Mouse (Mus musculus) heart, embryonic 14.5 days (tissue): ENCODE data around the gene Actr3b. TPM values are rescaled to one million over a fixed set of nuclear protein-coding genes. Genes with fewer than 3 reads are reported as not detected.

ENCODE experiments used
- ATAC-seq: fragments of 200-750 bp; cut with Nextera tagmentation; 2 replicates; pipeline ENCODE4 v1.8.0; 2017; ENCODE audit warnings: low read depth, moderate TSS enrichment; ENCODE audit not compliant: insufficient number of reproducible peaks, insufficient read depth, low FRiP score
- H3K27ac ChIP-seq, 2 experiments: fragments of 200-500 bp in 1 of 2; fragments of 300-500 bp in 1 of 2; sonication (generic) in 1 of 2; replicated peaks in 1 of 2; 2 replicates each; pipeline ENCODE4 v1.5.1; 2012 to 2014; ENCODE audit warnings: low read depth in 2 of 2, low read length in 2 of 2, control low read depth in 1 of 2, mild to moderate bottlenecking in 1 of 2, mixed read lengths in 1 of 2; ENCODE audit not compliant: control insufficient read depth in 1 of 2, insufficient read depth in 1 of 2
- H3K27me3 ChIP-seq: fragments of 300-500 bp; sonication (generic); 2 replicates; pipeline ENCODE4 v1.6.1; 2014; ENCODE audit warnings: mild to moderate bottlenecking, low read length, control low read depth; ENCODE audit not compliant: control insufficient read depth, insufficient read depth
- H3K36me3 ChIP-seq: fragments of 300-500 bp; sonication (generic); 2 replicates; pipeline ENCODE4 v1.6.1; 2014; ENCODE audit warnings: mild to moderate bottlenecking, control low read depth, low read length, mixed read lengths; ENCODE audit not compliant: control insufficient read depth, insufficient read depth
- H3K4me1 ChIP-seq, 2 experiments: fragments of 200-500 bp in 1 of 2; fragments of 300-500 bp in 1 of 2; sonication (generic) in 1 of 2; 2 replicates each; pipeline ENCODE4 v1.6.1; 2012 to 2014; ENCODE audit warnings: low read length in 2 of 2, control low read depth in 1 of 2, mixed read lengths in 1 of 2; ENCODE audit not compliant: control insufficient read depth in 2 of 2, insufficient read depth in 2 of 2
- H3K4me2 ChIP-seq: fragments of 300-500 bp; sonication (generic); 2 replicates; pipeline ENCODE4 v1.6.1; 2014; ENCODE audit warnings: mild to moderate bottlenecking, low read length
- H3K4me3 ChIP-seq, 2 experiments: fragments of 200-500 bp in 1 of 2; fragments of 300-500 bp in 1 of 2; sonication (generic) in 1 of 2; 2 replicates each; pipeline ENCODE4 v1.5.1; 2012 to 2014; ENCODE audit warnings: low read length in 2 of 2, mild to moderate bottlenecking in 2 of 2, control low read depth in 1 of 2, low read depth in 1 of 2, moderate library complexity in 1 of 2; ENCODE audit not compliant: control insufficient read depth in 1 of 2, insufficient read depth in 1 of 2
- H3K9ac ChIP-seq: fragments of 300-500 bp; sonication (generic); 2 replicates; pipeline ENCODE4 v1.6.1; 2014; ENCODE audit warnings: mild to moderate bottlenecking, low read length
- H3K9me3 ChIP-seq: fragments of 300-500 bp; sonication (generic); 2 replicates; pipeline ENCODE4 v1.6.1; 2016; ENCODE audit warnings: low read length, control low read depth; ENCODE audit not compliant: control insufficient read depth
- WGBS: fragments of 180-500 bp; shearing (Covaris S2); extraction: QIAGEN DNeasy Blood & Tissue Kit; methylation state at CpG from one replicate; pipeline ENCODE4 v1.1.7; 2014; 5-methylcytosine and 5-hydroxymethylcytosine counted together
- polyA plus RNA-seq: library from polyadenylated mRNA; unstranded; fragments of >200 nt; fragmentation: Nextera tagmentation; extraction: Ambion mirVana; gene quantifications from 2 replicates; pipeline ENCODE4 v1.2.1, GENCODE M21; 2014

Gene Actr3b
- polyA plus RNA-seq, 1 experiment from 2014 or later, result 40.5 TPM

DNA sequence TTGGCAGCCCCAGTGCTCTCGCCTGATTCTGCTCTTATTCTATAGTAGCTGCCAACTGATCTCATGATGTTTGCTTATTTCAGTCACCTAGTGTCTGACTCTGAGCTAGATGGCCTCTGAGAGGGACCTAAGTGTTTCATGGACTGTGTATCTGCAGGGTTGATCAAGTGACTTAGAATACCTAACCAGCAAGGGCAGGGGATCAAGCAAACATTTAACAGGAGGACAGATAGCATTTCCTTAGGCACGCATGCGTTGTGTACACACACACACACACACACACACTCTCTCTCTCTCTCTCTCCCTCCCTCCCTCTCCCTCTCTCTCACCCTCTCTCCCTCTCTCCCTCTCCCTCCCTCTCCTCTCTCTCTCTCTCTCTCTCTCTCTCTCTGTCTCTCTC, 71.0 kb downstream of the Actr3b start:
- Histone ChIP-seq H3K36me3 (0 out of 2 replicates have a peak, but pooled peaks cover 18% of the 10 kb centered on the region), H3K4me2 (no peak overlapping the region), H3K9ac (no peak overlapping the region), H3K4me3 (no peak overlapping the region), H3K9me3 (no peaks in the 10 kb centered on the region), H3K27me3 (no peaks in the 10 kb centered on the region), H3K27ac (no peak overlapping the region), H3K4me1 (no peaks in the 10 kb centered on the region)
- 74% methylated on average over 3 of the region's 3 CpGs for WGBS
- ATAC-seq, result no peak

DNA sequence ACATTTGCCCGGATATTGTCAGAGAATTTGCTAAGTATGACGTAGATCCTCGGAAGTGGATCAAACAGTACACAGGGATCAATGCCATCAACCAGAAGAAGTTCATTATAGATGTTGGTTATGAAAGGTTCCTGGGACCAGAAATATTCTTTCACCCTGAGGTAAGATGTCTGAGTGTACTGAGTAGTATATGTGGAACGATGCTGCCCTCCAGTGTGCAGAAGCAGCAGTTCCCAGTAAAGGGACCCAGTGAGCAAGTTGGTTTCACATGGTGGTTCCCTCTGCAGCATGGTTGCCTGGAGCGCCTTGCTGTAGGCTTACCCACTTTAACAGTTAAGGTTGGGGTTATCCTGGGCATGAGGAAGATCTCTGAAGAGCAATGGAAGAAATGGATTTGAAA, 71.8 kb downstream of the Actr3b start:
- 68% methylated on average over 5 of the region's 5 CpGs for WGBS
- H3K27me3 ChIP-seq, result no peaks in the 10 kb centered on the region
- no peak overlapping the region for H3K27ac ChIP-seq
- 0 out of 2 replicates have a peak, but pooled peaks cover 18% of the 10 kb centered on the region for H3K36me3 ChIP-seq
- H3K4me2 ChIP-seq, result no peak overlapping the region
- H3K4me1 ChIP-seq, result no peaks in the 10 kb centered on the region; a peak in 1 of 4 replicates
- 0 out of 2 replicates have a peak, but pooled peaks have one; percentile 50 for ATAC-seq
- no peaks in the 10 kb centered on the region for H3K9me3 ChIP-seq
- no peak overlapping the region for H3K4me3 ChIP-seq
- no peak overlapping the region for H3K9ac ChIP-seq

DNA sequence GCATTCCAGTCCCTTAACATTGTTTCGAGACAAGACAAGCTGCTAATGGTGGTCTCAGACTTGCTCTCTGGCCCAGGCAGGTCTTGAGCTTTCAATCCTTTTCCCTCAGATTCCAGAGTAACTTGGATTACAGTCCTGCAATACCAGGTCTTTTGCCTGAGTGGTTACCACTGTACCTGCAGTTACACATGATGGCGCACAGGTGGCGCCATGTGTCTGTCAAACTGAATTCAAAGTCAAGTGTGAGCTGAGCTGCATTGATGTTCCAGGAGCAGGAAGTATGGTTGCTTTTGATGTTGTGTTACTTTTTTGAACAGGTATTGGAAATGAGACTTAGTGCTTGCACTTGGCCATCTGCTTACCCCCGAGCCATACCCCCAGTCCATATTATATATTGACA, 79.6 kb downstream of the Actr3b start:
- no peaks in the 10 kb centered on the region for H3K9me3 ChIP-seq
- no peak for ATAC-seq
- no peak overlapping the region for H3K27ac ChIP-seq
- no peaks in the 10 kb centered on the region; a peak in 1 of 4 replicates for H3K4me1 ChIP-seq
- H3K4me2 ChIP-seq, result no peak overlapping the region
- H3K36me3 ChIP-seq, result no peaks in the 10 kb centered on the region
- 25% methylated on average over 4 of the region's 4 CpGs for WGBS
- no peaks in the 10 kb centered on the region for H3K27me3 ChIP-seq
- no peak overlapping the region for H3K9ac ChIP-seq
- no peak overlapping the region for H3K4me3 ChIP-seq

DNA sequence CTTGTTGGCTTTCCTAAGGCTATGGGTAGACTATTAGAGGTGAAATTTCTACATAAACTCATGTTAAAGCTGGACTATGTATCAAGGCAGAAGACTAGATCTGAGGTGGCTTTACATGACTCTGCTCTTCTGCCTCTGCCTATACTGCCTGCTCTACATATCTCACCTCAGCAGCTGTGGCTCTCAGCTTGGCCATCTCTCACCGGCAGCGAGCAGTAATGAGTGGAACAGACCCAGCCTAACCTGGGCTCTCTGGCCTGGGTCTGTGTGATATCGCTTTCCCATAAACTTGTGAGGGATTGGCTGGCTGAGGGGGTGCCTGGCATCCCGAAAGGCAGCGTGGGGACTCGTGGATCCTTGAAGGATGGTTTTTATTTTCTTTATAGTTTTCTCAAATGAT, 86.8 kb downstream of the Actr3b start:
- 79% methylated on average over 6 of the region's 6 CpGs for WGBS
- no peak overlapping the region for H3K27ac ChIP-seq
- H3K9ac ChIP-seq, result no peak overlapping the region
- no peak for ATAC-seq
- H3K4me3 ChIP-seq, result no peak overlapping the region
- H3K27me3 ChIP-seq, result no peaks in the 10 kb centered on the region
- no peaks in the 10 kb centered on the region; a peak in 1 of 4 replicates for H3K4me1 ChIP-seq
- H3K4me2 ChIP-seq, result no peak overlapping the region
- no peaks in the 10 kb centered on the region for H3K9me3 ChIP-seq
- H3K36me3 ChIP-seq, result no peaks in the 10 kb centered on the region

DNA sequence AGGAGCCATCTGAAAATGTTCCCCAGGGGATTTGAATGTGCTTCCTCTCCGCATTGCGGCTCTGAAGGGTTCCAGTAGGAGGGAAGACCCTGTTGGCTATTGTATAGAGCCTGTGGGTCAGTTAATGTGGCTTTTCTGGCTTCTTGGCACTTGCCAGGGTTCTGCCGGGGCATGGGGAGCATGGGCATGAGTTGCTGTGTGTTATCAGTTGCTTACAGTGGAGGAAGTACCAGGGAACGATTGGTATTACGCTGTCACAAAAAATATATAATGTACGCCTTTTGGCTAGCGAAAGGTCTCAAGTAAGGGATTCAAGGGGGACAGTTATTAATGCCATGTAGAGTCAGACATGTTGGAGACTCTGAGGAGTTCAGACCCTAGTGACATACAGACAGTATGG, 87.4 kb downstream of the Actr3b start:
- H3K9me3 ChIP-seq, result no peaks in the 10 kb centered on the region
- no peaks in the 10 kb centered on the region for H3K36me3 ChIP-seq
- no peaks in the 10 kb centered on the region; a peak in 1 of 4 replicates for H3K4me1 ChIP-seq
- WGBS, result 92% methylated on average over 7 of the region's 7 CpGs
- H3K4me3 ChIP-seq, result no peak overlapping the region
- ATAC-seq, result no peak
- H3K4me2 ChIP-seq, result no peak overlapping the region
- no peaks in the 10 kb centered on the region for H3K27me3 ChIP-seq
- no peak overlapping the region for H3K27ac ChIP-seq
- H3K9ac ChIP-seq, result no peak overlapping the region

DNA sequence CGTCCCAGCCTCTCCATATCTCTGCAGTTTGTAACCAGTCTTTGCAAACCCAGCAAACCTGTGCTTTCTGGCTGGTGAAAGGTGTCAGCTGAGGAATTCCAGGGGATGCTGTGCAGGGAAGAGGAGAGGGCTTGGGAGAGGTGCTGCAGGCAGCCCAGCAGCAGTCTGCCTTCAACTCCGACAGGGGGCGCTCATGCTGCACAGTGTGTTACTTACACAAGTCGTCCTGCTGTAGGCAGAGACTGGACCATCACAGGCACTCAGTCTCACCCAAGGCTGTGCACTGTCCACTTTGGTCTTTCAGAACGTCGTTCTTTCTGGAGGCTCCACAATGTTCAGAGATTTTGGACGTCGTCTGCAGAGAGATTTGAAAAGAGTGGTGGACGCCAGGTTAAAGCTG, 88.3 kb downstream of the Actr3b start:
- ATAC-seq, result no peak
- WGBS, result 36% methylated on average over 9 of the region's 9 CpGs
- Histone ChIP-seq H3K4me1 (no peaks in the 10 kb centered on the region; a peak in 1 of 4 replicates), H3K4me3 (no peak overlapping the region), H3K27me3 (no peaks in the 10 kb centered on the region), H3K4me2 (no peak overlapping the region), H3K9me3 (no peaks in the 10 kb centered on the region), H3K36me3 (no peaks in the 10 kb centered on the region), H3K9ac (no peak overlapping the region), H3K27ac (no peak overlapping the region)

DNA sequence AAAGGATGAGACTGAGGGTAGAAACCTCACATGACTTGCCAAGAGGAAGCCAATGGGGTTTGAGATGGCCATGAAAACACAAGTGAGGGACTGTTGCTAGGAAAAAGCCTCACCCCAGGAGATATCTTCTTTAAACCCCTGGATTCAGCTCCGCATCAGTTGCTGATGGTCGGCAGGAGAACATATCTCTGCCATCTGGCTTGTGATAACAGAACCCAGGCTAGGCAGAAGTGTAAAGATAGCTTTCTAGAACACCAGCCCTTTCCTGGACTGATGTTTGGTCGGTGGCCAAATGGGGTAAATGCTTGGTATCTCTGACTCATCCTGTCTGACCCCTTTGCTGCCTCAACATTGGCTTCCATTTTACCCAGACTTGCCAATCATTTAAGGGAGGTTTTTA, 106.4 kb downstream of the Actr3b start:
- Histone ChIP-seq H3K4me1 (no peaks in the 10 kb centered on the region; a peak in 1 of 4 replicates), H3K27ac (no peak overlapping the region), H3K9ac (no peak overlapping the region), H3K36me3 (no peaks in the 10 kb centered on the region), H3K27me3 (no peaks in the 10 kb centered on the region), H3K4me3 (no peak overlapping the region), H3K9me3 (peaks cover 5% of the 10 kb centered on the region; the same call in 1 of the 2 replicates), H3K4me2 (no peak overlapping the region)
- WGBS, result 52% methylated on average over 3 of the region's 3 CpGs
- no peak for ATAC-seq

DNA sequence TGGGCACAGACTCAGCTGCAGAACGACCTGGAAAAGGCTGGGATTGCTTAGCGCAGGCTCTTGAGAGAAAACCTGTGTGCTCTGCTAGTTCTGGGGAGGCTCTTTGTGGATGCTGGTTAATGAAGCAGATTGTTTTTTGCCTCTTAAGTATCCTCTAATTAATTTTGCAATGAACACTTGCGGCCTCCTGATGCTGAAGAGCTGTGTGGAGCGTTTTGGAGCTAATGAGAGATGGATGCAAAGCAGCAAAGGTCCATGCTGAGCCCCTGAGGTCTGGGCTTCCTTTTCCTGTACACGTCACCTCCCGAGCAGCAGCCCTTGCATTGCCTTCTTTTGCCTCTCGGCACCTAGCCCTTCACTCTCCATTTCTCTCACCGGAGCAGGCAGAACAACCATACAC, 110.1 kb downstream of the Actr3b start:
- no peak overlapping the region for H3K27ac ChIP-seq
- no peaks in the 10 kb centered on the region; the same call in 1 of the 2 replicates for H3K9me3 ChIP-seq
- no peaks in the 10 kb centered on the region for H3K27me3 ChIP-seq
- H3K36me3 ChIP-seq, result no peaks in the 10 kb centered on the region
- WGBS, result 66% methylated on average over 8 of the region's 8 CpGs
- no peak overlapping the region for H3K4me2 ChIP-seq
- ATAC-seq, result no peak
- H3K9ac ChIP-seq, result no peak overlapping the region
- no peak overlapping the region for H3K4me3 ChIP-seq
- H3K4me1 ChIP-seq, result no peaks in the 10 kb centered on the region; a peak in 1 of 4 replicates
